Mouse (Mus musculus) testis, postnatal 14 days (tissue): ENCODE results near the gene Adamts15.

Experiments used
- DNase-seq: peaks from one replicate; pipeline ENCODE4 v3.0.0; 2021; ENCODE audit warnings: low spot score

Gene Adamts15

DNA sequence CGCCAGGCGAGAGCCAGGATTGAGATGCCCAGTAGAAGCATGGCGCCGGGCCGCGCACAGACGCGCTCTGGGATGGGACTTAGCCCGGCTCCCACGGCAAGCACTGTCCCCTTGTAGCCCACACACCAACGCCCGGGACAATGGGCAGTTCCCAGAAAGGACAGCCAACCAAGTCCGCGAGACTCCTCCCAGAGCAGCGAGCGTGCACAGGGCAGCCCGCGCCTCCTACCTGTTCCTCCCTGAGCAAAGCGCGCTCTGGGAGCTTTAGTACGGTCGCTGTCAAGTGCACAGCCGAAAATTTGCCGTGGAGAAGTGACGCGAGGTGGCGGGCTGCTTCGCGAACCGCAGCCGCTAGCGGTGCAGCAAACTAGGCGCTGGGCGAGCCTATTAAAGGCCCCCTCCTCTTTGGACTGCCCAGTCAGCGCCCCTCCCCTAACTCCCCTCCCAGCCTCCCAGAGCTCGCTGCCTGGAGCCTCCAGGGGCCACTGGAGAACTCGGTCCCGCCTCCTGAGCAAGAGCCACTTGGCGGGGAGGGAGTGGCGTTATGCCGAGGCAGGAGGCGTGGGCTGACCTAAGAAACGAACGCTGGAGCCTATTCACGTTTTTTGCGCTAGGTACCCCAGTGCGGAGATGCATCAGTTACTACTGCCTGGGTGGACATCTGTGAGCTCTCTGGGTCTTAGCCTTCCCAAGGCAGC lies at the start of gene Adamts15:
Gene Adamts15 (minus strand): TSS at position 256 of the 698 bp plus-strand sequence.
- peak; percentile 60 for DNase-seq

DNA sequence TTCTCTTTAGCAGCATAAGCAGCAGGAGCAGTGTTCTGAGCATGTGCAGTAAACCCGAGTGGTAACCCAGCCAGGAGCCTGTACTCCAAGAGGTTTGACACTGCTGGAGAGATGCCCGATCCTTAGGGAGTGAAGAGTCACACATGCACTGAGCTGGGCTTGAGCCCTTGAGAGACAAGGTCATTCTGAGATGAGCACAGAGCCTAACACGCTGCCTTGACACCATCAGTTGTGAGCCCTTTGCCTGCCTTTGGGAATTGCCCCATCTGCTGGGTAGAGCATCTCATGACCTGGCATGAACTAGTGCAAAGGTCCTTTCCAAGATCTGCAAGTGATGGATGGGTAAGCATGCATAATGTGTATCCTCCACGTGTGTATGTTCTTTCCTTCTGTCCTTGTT lies 49.7 kb upstream of the Adamts15 start:
- DNase-seq, result no peak

DNA sequence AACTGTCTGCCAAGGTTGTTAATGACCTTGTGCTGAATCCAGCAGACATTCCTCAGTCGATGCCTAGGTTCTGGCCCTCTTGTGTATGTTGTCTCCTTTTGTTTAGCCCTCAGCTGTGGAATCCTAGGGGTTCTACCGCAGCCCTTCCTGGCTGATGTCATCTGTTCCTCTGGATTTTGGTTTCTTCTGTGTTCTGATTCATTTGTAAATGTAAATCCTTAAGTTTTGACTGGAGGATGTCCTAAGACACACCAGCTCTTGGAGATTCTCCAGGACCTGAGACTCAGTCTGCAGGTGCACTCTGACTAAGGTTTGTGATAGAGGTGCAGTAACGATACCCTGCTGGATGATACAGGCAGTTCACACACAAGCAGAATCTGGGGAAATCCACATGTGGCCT lies 47.7 kb upstream of the Adamts15 start:
- DNase-seq, result no peak

DNA sequence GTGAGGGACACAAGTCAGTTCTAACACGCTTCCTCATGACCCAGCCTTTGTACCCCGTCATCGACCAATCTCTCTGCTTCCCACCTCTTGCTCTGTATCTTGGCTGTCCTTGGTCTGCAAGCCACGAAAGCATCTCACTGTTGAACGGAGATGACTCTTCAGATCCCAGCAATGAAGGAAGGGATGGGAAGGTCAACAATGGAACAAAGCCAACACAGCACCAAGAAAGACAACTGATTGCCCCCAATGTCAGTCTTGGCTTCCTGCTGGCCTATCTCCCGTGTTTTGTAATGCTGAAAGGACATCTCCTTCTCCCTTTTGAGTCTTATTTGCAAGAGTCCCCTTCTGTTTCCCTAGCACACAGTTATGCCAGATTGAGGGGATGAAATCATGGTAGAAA lies 45.9 kb upstream of the Adamts15 start:
- no peak for DNase-seq

DNA sequence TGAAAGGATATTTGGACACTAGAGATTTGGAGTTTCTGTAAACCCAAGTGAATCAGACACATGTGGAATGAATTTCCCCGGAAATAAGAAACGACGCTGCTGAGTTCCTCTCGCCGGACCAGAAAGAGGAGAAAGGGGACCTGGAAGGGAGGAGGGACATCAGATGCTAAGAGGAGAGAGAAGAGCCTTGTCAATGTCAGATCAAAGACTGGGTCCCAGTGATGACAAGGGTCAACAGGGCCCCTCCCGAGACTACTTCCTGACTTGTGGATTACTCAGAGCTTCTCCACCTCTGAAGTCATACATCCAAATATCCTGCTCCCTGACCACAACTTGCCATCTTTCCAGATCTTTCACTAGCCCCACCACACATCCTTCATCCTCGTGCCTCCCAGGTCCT lies 44.6 kb upstream of the Adamts15 start:
- no peak for DNase-seq

DNA sequence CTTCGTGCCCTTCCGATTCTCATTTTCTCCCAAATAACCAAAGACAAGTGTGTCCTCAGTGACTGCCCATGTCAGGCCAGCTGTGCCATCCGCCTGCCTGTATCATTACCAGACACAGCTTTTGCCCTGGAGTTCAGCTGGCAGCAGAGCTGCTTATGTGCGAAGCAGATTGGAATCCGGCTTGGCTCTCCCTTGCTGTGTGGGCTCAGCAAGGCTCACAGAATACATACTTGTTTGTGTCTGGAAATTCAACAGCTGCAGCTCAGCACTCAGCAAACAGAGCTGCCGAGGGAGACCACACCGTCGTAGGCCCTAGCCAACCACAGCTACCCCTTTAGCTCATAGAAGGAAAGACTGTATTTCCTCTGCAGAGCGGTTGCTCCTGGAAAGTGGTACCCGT lies 42.4 kb upstream of the Adamts15 start:
- no peak for DNase-seq

DNA sequence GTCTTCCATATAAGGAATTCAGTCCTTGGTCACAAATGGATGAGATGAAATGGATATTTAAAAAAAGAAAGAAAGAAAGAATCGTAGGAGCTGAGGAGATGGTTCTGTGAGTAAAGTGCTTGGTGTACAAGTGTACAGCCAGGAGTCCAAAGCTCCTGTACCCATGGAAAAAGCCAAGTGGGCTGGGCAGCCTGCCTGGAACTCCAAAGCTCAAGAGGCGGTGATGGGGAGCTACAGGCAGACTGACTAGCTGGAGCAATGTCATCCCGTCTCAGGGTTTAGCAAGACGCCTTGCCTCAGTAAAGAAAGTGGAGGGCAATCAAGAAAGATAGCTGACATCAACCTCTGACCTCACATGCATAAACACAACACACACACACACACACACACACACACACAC lies 41.5 kb upstream of the Adamts15 start:
- no peak for DNase-seq

DNA sequence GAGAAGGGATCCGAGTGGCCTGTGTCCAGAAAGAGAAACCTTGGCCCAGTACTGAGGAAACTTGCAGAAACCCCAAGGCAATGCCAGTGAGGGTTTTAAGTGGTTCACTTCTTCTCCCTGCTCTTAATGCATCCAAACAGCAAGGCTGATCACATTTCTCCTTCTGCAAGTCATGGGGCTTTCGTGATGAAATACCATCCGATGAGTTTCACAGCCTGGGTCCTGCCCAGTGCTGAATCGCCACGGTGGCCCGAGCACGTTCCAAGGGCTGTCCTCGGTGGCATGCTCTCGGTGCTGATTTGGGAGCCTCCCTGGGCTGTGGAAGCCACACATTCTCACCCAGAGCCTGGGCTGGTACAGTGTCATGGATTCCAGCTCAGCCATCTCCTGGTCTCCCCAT lies 33.0 kb upstream of the Adamts15 start:
- no peak for DNase-seq

DNA sequence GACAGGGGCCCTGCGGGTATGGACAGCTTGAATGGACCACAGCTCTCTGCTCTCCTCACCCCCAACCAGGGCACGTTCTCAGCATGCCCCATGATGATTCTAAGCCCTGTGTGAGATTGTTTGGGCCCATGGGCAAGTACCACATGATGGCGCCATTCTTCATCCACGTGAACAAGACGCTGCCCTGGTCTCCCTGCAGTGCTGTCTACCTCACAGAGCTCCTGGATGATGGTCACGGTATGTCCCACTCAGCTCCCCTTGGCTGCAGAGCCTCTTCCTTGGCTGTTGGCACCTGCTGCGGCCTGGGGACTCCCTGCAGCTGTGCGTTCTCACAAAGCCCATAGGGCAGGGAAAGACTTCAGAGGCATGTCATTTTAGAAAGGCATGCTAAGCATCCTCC lies 31.0 kb upstream of the Adamts15 start:
- no peak for DNase-seq

DNA sequence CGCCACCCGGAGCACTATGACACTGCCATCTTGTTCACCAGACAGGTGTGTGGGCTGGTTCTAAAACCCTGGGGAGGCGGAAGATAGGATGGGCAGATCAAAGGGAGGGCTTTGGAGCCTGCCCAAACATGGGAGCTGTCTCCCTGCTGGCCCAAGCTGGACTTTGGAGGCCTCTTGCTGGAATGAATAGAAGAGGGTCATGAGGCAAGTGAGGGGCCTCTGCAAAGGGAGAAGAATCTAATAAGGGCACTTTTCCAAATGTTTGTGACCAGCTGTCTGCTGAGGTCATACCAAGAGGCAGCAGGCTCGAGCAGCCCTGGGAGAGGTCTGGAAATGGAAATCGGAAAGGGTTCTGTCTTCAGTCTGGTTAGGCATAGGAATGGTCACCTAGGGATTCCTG lies 29.2 kb upstream of the Adamts15 start:
- no peak for DNase-seq

DNA sequence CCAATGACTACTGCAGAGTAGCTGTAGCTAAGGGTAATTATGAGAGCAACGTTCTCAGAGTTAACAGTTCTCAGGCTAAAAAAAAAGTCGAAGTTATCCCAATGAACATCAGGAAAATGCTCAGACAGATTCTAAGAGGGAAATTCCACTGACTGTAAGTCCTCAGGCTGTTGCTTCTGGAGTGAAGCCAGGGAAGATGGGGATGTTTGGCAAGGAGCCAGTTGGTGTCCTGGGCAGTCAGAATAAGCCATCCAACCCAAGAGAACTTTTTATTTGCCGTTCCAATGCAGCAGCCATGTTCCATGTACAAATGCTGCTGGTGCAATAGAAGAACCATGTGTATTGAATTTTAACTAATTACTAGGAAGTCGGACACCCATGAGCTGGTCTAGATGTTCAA lies 28.3 kb upstream of the Adamts15 start:
- DNase-seq, result no peak

DNA sequence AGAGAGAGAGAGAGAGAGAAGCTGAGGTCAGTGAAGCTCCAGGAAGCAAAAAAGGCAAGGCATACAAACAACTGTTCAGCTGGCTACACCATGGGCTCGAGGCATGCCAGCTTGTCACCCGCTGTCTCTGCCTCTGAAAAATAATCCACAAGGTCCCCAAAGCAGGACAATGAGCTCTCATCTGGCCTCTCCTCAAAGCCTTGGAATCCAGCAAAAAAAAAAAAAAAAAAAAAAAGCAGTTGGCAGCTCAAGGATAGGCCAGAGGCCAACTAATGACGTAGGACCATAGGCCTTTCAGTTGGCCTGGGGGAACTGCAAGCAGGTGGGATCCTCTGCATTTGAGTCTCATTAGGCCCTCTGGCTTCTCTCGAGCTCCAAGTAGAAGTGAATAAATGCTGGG lies 27.7 kb upstream of the Adamts15 start:
- no peak for DNase-seq

DNA sequence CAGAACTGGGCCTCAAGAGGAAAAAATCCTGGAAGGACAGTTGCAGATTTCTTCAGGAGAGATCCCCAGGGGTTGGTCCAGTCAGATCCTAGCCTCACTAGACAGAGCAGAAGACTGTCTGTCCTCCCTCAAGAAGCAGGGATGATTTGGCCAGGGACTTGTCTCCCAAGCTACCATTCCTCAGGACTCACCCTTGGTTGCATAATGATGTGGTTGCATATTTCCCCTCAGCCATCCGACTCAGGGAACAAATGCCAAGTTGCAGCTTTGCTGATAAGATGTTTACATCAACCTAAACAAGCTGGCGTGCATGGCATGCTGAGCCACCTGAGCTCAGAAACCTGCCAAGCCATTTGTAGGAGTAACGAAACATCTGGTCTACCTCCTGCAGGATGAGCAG lies 27.2 kb upstream of the Adamts15 start:
- DNase-seq, result no peak

DNA sequence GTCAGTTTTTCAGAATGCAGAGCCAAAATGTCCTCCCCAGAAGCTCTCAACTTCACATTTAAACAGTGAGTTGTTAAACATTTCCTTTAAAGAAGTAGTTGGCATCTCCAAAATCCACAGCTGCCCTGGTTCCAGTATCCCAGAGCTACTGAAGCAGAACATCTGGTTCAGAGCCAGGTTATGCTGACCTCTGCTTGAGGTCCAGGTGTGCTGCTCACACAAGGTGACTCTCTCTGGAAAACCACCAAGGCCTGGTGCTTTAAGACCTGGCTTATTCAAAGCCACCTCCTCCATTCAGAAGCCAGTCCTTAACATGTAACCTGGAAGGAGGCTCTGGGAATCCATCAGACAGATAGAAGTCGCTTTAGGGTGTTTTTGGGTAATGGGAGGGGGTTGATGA lies 23.0 kb upstream of the Adamts15 start:
- DNase-seq, result no peak

DNA sequence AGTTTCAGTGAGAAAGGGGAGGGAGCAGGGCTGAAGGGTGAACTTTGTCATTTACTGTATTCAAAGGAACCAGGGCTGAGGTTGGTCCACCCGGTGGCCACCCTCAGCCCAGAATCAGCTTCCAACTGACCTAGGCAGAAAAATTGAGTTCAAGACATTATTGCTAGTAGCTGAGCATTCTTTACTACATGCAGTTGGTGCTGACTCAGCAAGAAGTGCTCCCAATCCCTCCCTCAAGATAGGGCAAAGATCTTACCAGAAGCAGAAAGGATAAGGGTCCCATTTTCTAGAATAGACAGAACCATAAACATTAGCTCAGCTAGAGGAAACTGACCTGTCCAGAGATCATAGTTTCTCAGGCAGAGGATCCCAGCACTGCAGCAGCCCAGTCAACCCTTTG lies 22.0 kb upstream of the Adamts15 start:
- DNase-seq, result no peak

DNA sequence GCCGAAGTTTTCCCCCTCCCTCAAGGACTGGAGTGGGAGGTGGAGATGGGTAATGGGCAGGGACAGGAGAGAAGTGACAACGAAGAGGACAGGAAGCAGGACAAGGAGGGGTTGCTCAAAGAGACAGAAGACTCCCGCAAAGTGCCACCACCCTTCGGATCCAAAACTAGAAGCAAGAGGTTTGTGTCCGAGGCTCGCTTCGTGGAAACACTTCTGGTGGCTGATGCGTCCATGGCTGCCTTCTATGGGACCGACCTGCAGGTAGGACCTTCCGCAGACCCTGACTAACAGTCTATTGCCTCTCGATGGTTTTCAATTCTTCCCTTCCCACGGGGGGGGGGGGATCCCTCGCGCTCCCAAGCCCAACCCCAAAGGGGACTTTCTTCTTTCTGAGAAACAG lies 21.1 kb upstream of the Adamts15 start:
- DNase-seq, result no peak

DNA sequence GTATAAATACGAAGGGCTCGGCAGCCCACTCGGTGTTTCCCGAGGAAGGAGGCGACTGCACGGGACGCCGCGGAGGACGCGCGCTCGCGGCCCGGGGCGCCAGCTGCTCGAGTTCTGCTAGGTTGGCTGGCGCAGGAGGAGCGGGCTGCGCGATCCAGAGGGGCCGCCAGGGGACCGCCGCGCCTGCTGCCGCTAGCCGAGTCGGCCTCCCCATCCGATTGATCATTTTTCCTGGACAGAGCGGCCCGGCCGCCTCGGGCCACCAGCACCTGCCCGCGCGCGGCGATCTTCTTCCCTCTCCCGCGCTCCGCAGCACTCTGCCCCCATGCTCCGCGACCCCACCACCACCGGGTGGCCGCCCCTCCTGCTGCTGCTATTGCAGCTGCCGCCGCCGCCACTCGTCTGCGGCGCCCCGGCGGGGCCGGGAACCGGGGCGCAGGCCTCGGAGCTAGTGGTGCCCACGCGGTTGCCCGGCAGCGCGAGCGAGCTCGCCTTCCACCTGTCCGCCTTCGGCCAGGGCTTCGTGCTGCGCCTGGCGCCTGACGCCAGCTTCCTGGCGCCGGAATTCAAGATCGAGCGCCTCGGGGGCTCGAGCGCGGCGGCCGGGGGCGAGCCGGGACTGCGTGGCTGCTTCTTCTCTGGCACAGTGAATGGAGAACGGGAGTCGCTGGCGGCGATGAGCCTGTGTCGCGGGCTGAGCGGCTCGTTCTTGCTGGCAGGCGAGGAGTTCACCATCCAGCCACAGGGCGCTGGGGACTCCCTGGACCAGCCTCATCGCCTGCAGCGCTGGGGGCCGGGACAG lies 20.5 kb upstream of the Adamts15 start, which contains the start of gene Adamts8:
Gene Adamts8 (plus strand): TSS at position 51 of the 802 bp plus-strand sequence.
- DNase-seq, result no peak

DNA sequence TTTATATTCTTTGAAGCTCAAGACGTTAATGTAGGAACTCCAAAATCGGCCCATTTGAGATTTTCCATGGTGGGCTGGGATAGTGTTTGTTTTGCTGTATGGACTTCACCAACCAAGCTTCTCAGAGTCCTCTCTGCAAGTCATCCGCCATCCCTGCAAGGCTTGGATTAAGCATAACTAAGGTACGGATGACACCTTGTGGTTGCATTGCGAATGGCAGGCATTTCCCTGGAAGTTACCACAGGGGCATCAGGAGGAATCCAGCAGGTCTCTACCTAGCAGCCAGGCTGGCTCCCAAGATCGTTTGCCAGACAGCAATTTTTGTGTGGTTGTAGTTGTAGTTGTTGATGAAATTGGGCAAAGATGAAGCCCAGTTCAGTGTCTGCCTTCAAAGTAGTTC lies 18.1 kb upstream of the Adamts15 start:
- peak; percentile 52 for DNase-seq

DNA sequence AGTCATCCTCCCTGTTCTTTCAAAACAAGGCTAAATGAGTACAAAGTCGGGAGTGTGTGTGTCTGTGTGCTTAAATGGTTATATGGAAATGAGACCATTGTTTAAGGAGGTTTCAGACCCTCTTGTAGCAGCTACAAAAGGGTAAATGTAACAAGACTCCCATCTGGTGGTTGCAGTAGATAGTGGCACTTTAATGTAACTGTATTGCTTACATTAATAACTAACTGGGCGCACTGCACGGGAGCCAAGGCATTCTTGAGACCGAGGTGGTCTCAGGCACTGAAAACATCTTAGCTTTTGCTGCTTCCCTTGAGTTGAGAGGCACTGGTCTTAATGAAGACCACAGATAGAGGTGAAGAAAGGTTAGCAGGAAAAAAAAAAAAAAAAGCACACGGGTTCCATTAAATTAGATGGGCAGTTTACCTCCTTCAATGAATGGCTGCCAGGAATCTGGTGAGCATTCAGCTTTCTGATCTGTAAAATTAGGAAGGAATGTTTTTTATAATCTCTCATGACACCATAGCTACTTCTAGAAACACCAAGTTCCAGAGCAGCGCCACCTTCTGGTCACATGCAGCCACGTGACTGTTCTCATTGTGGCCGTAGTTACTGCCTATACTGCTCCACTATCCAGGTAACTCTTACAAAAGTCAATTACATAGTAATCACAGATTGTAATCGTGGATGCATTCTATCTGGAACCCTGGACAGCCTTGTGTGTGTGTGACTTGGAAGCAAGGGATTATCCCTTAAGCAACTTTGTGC lies 14.6 kb upstream of the Adamts15 start:
- DNase-seq, result no peak

DNA sequence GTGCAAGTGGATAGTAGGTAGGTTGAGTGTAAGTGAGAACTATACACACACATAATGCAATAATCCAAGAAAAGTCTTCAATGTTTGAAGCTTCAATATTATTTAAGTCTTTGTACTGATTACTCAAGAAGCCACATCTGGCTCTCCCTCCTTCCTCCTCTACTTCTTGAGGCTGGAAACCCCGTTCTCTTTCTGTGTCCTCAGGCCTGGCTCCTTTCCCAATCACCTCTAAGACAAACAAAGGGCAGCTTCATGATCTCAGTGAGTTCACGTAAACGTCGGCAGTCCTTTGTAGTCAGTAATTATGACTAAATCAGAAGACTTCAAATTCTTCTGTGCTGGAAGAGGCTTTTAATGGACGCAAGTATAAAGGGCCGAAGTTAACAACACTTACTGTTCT lies 12.6 kb upstream of the Adamts15 start:
- DNase-seq, result no peak

DNA sequence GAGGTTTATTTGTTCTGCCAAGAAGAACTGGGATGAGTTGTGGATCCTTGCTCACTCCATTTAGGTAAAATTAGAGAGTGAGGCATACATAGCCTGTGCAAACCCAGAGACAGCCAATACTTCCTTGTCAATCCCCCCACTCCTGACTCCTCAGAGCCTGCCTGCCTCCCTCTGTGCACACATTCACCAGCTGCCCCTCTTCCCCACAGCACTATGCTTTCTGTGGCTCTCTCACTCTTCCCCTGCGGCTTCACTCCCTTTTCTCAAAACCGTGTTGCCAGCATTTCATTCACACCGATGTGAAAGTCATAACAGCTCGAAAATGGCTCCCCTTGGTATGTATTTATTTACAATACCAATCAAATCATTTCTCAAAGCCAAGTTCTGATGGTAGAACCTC lies 10.1 kb upstream of the Adamts15 start:
- DNase-seq, result no peak

DNA sequence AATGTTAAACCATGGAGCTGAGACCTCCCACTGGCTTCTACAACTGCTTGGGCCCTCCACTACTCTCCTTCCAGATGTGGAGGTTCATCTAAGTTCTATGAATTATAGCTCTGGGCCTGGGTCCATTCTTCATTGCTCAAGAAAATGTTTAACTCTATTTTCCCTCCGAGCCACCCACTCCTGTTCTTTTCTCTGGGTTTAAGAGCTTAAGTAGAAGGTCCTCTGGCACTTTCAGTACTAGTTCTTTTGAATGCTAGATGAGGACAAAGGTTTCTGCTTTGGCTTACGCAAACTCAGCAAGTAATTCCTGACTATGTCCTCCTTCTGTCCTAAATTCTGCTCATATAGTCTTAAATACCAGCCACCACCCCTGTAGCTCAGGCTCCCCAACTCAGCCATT lies 6.5 kb upstream of the Adamts15 start:
- no peak for DNase-seq
